Mouse (Mus musculus) lung, postnatal 0 days (tissue): ENCODE measurements around the gene Mthfd1l.

Experiments used
- CTCF ChIP-seq: IDR thresholded peaks from 2 replicates; pipeline ENCODE4 v1.5.1; 2016; ENCODE audit warnings: antibody characterized with exemption, mild to moderate bottlenecking
- EP300 ChIP-seq: IDR thresholded peaks from 2 replicates; pipeline ENCODE4 v1.6.1; 2016; ENCODE audit warnings: antibody characterized with exemption, mild to moderate bottlenecking, control low read depth

DNA sequence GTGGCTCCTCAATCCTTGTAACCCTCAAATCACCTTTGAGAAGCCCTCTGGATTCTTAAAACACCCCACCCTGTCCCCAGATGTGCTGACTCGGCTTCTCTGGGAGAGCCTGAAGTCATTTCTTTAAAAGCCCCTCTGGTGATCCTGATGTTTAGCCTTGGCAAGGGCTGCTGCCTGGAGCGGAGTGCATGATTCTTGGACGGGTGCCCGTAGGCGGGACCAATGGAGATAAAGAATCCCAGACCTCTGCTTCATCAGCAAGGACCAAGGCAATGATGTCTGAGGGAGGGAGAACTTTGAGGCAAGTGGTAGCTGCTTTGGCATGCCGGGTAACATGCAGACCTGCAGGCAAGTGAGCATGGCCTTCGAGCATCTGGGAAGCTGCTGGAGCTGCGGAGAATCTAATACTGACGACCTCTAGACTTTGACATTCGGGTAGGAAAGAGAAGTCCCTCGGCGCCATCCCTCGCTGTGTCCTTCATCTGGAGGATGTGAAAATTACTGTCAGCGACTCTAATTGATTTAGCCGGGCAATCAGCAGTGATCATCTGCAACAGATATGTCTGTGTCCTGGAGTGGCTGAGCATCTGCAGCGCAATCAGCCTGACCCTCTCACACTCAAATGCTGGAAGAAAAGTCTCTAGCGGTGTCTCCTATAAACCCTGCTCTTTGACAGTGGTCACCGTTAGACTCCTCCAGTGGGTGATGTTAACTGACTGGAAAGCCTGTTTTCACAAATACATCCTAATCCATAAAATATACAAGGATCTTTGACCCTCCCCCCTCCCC is 215.9 kb downstream of the Mthfd1l start:
- TF ChIP-seq CTCF (no peak), EP300 (no peak)
